In genomic region chr14:118175071-118175693, GRCm38 (mm10) we compare ENCODE assay signal across 31 mouse cellular contexts. TPM values are rescaled to one million over a fixed set of nuclear protein-coding genes. Genes with fewer than 3 reads are reported as not detected.
A peak's percentile ranks its signal among the peaks of the same experiment; 100 is the strongest.
DNase-seq lines count a peak whose midpoint lies in the region; ATAC-seq and TF ChIP-seq lines count a peak whose summit lies in the region.
"Had no signal": no experiment of that assay in that cellular context is flagged by ENCODE, and none has a peak within 500 bp of the region (broad histone marks: within the 10 kb centered on the region; RNA-seq: fewer than 3 reads in every experiment).

No protein-coding gene starts in this region.

- ATAC-seq in activated CD4-positive, CD25-positive, alpha-beta regulatory T cell, adult 4 months = no peak
- ATAC-seq in hindbrain, embryonic 11.5 days (ENCODE audit: low FRiP score) = no peak
- ATAC-seq: forebrain, embryonic 15.5 days; hindbrain, postnatal 0 days; inflammation-experienced regulatory T-cells, adult 6 months had no signal

- H3K27me3 ChIP-seq in thymus, adult 2 months (ENCODE audit: control insufficient read depth, insufficient read depth, low read length) = no peaks in the 10 kb centered on the region
- no peaks in the 10 kb centered on the region for H3K27me3 ChIP-seq in hindbrain, embryonic 11.5 days (ENCODE audit: control insufficient read depth, insufficient read depth, low read length)
- H3K27me3 ChIP-seq: embryonic facial prominence, embryonic 13.5 days; forebrain, embryonic 12.5 days; forebrain, embryonic 15.5 days; heart, embryonic 12.5 days; heart, embryonic 15.5 days had no signal

- DNase-seq in heart, adult 11 months = peak; percentile 45
- DNase-seq in heart, adult 9 months (ENCODE audit: low spot score in 2 of 2) = no peak
- peak; percentile 79 for DNase-seq in ES-CJ7 (ENCODE audit: low read depth, low spot score)
- DNase-seq in R1 (ENCODE audit: low read depth, low spot score) = peak; percentile 90
- peak; percentile 6 for DNase-seq in yolk sac, embryonic 10.5 days (ENCODE audit: low spot score)
- no peak for DNase-seq in thymus, adult 2 months
- DNase-seq in hindbrain, embryonic 11.5 days (ENCODE audit: low spot score) = no peak
- DNase-seq: adrenal gland, adult 2 months; adrenal gland, postnatal 25 days; cerebellum, adult 18-20 months; cerebellum, adult 9-10 months; cerebellum, postnatal 36 days; embryo, embryonic 11 days; gastrocnemius, postnatal 10 days; gastrocnemius, postnatal 36 days; heart, postnatal 10 days; heart, postnatal 36 days; kidney, adult 18-20 months had no signal

- no peaks in the 10 kb centered on the region for H3K9me3 ChIP-seq in hindbrain, embryonic 11.5 days (ENCODE audit: control insufficient read depth, low read length)
- H3K9me3 ChIP-seq: embryonic facial prominence, embryonic 10.5 days; embryonic facial prominence, embryonic 13.5 days; forebrain, embryonic 12.5 days; forebrain, embryonic 15.5 days; G1E; heart, embryonic 12.5 days; heart, embryonic 15.5 days; hindbrain, embryonic 10.5 days had no signal

- H3K4me3 ChIP-seq in thymus, adult 2 months (ENCODE audit: control insufficient read depth, insufficient read depth, low read length) = no peak overlapping the region
- no peak overlapping the region for H3K4me3 ChIP-seq in hindbrain, embryonic 11.5 days (ENCODE audit: low read depth, low read length)
- H3K4me3 ChIP-seq: embryonic facial prominence, embryonic 10.5 days; embryonic facial prominence, embryonic 13.5 days; erythroblast, embryonic 14.5 days; forebrain, embryonic 12.5 days; forebrain, embryonic 15.5 days; heart, embryonic 12.5 days; heart, embryonic 15.5 days; hindbrain, embryonic 10.5 days had no signal

- no peak overlapping the region for H3K27ac ChIP-seq in thymus, adult 2 months (ENCODE audit: control insufficient read depth, insufficient read depth, low read length)
- H3K27ac ChIP-seq in hindbrain, embryonic 11.5 days (ENCODE audit: low read depth, low read length) = no peak overlapping the region
- H3K27ac ChIP-seq: embryonic facial prominence, embryonic 10.5 days; embryonic facial prominence, embryonic 13.5 days; forebrain, embryonic 12.5 days; forebrain, embryonic 15.5 days; heart, embryonic 15.5 days; hindbrain, embryonic 10.5 days; hindbrain, embryonic 14.5 days; hindbrain, postnatal 0 days had no signal

- TF ChIP-seq CTCF in thymus, adult 2 months (IDR thresholded peaks at IDR 0.05; ENCODE audit: borderline replicate concordance, control insufficient read depth, extremely low read depth, insufficient read depth, low read length, poor library complexity) = no peak

- H3K9ac ChIP-seq in hindbrain, embryonic 11.5 days (ENCODE audit: low read depth, low read length) = no peak overlapping the region
- H3K9ac ChIP-seq: embryonic facial prominence, embryonic 13.5 days; forebrain, embryonic 12.5 days; forebrain, embryonic 15.5 days; heart, embryonic 12.5 days; heart, embryonic 15.5 days; hindbrain, embryonic 14.5 days had no signal

- TF ChIP-seq POLR2A in thymus, adult 2 months (IDR thresholded peaks at IDR 0.05; ENCODE audit: control insufficient read depth, extremely low read depth, insufficient read depth, low read length, poor library complexity) = no peak

- 94% methylated on average over 30 of the region's 30 CpGs for WGBS in thymus, adult 2 months
- WGBS in hindbrain, embryonic 11.5 days = 91% methylated on average over 30 of the region's 30 CpGs

- H3K4me1 ChIP-seq in thymus, adult 2 months (replicated peaks; ENCODE audit: control insufficient read depth, insufficient read depth, low read length) = peaks cover 10% of the 10 kb centered on the region
- H3K4me1 ChIP-seq in hindbrain, embryonic 11.5 days (replicated peaks; ENCODE audit: control insufficient read depth, insufficient read depth, low read length) = no peaks in the 10 kb centered on the region
- H3K4me1 ChIP-seq: embryonic facial prominence, embryonic 10.5 days; forebrain, embryonic 12.5 days; heart, embryonic 15.5 days had no signal

- no peak overlapping the region for H3K4me2 ChIP-seq in hindbrain, embryonic 11.5 days (replicated peaks; ENCODE audit: low read depth, low read length)
- H3K4me2 ChIP-seq: embryonic facial prominence, embryonic 13.5 days; forebrain, embryonic 12.5 days; forebrain, embryonic 15.5 days; heart, embryonic 12.5 days; heart, embryonic 15.5 days; hindbrain, embryonic 14.5 days had no signal

- H3K36me3 ChIP-seq in thymus, adult 2 months (ENCODE audit: control insufficient read depth, insufficient read depth, low read length) = no peaks in the 10 kb centered on the region
- no peaks in the 10 kb centered on the region for H3K36me3 ChIP-seq in hindbrain, embryonic 11.5 days (ENCODE audit: control insufficient read depth, insufficient read depth, low read length)
- H3K36me3 ChIP-seq: forebrain, embryonic 12.5 days; forebrain, embryonic 15.5 days; heart, embryonic 12.5 days; heart, embryonic 15.5 days; hindbrain, embryonic 10.5 days had no signal

RNA-seq across cellular contexts. Expression of gene Gpr180, which starts 38.2 kb away (rescaled TPM):
- 19.2 and 21.9 TPM in 2 replicates for polyA plus RNA-seq in thymus, adult 2 months (2012; rRNA removed)
- 1 to 10 TPM; 7.6 to 8.8 TPM for polyA plus RNA-seq in activated CD4-positive, CD25-positive, alpha-beta regulatory T cell, adult 4 months (2017; shearing (Covaris generic))
- polyA plus RNA-seq in hindbrain, embryonic 11.5 days (2014; fragmentation: Nextera tagmentation; extraction: Ambion mirVana) = 35.8 and 36.2 TPM in 2 replicates

RNA-seq across cellular contexts. Expression of gene Tgds, which starts 42.6 kb away (rescaled TPM):
- 13.2 and 13.7 TPM in 2 replicates for polyA plus RNA-seq in thymus, adult 2 months (2012; rRNA removed)
- 10 to 100 TPM; 25.7 to 33.6 TPM for polyA plus RNA-seq in activated CD4-positive, CD25-positive, alpha-beta regulatory T cell, adult 4 months (2017; shearing (Covaris generic))
- polyA plus RNA-seq in hindbrain, embryonic 11.5 days (2014; fragmentation: Nextera tagmentation; extraction: Ambion mirVana) = 31.9 and 32.3 TPM in 2 replicates
- polyA plus RNA-seq: erythroblast, embryonic 14.5 days had no signal

Comparison
In these comparisons a context has a peak if more than half of its experiments do, and no peak if none do; other contexts are left out.
1. DNase-seq: peak in heart, adult 11 months (single experiment), ES-CJ7 (single experiment), R1 (single experiment) and yolk sac, embryonic 10.5 days (single experiment); none in heart, adult 9 months (0 of 2), thymus, adult 2 months (single experiment) and hindbrain, embryonic 11.5 days (single experiment).